Mouse (Mus musculus) CH12.LX (cell line): ENCODE results near the gene Katna1.

Experiments
- CTCF ChIP-seq, 2 experiments: IDR thresholded peaks in 1 of 2; conservative IDR thresholded peaks in 1 of 2; 2 replicates each; pipeline ENCODE4 v1.5.1; 2011 to 2012; ENCODE audit warnings: low read depth in 2 of 2, low read length in 2 of 2, improper control_type of control experiment in 1 of 2, inconsistent platforms in 1 of 2, mild to moderate bottlenecking in 1 of 2, moderate library complexity in 1 of 2
- EP300 ChIP-seq: IDR thresholded peaks from 2 replicates; pipeline ENCODE4 v1.6.1; 2011; ENCODE audit warnings: low read length, improper control_type of control experiment
- POLR2A ChIP-seq: IDR thresholded peaks from 2 replicates; pipeline ENCODE4 v1.6.1; 2011; ENCODE audit warnings: low read depth, mild to moderate bottlenecking, improper control_type of control experiment, low read length
- RCOR1 ChIP-seq: conservative IDR thresholded peaks from 2 replicates; pipeline ENCODE4 v1.6.1; 2012; ENCODE audit warnings: low read depth, mild to moderate bottlenecking, inconsistent platforms, low read length, improper control_type of control experiment

GRCm38 (mm10) chr10:7737914-7738313 is 12.1 kb downstream of the Katna1 start:
- no peak for TF ChIP-seq CTCF (conservative IDR thresholded peaks at IDR 0.05 in 1 of 2, IDR thresholded peaks at IDR 0.05 in 1 of 2; ENCODE audit: low read depth in 2 of 2, low read length in 2 of 2)
- no peak for TF ChIP-seq RCOR1
- no peak for TF ChIP-seq EP300
- TF ChIP-seq POLR2A, result no peak
